Mouse (Mus musculus): ENCODE measurements around the gene Dglucy. TPM values are rescaled to one million over a fixed set of nuclear protein-coding genes. Genes with fewer than 3 reads are reported as not detected.

Gene Dglucy
- total RNA-seq, 2 experiments from 2014 or later, result 5.0 to 5.3 TPM

Other genes with a start within 250 kb of the Dglucy start
- 10 to 100 TPM; 29.9 to 32.4 TPM for gene Rps6ka5, start 52.1 kb upstream of the Dglucy start, total RNA-seq (2021)
- gene Gpr68, start 129.1 kb downstream of the Dglucy start, total RNA-seq (2021), result 1 to 10 TPM; 5.3 to 6.7 TPM
- 10 to 100 TPM; 35.9 to 40.3 TPM for gene Ccdc88c, start 250.0 kb downstream of the Dglucy start, total RNA-seq (2021)

Data from left cerebral cortex, postnatal 4 days (tissue).